Mouse (Mus musculus) G1E (cell line): Measurements from ENCODE around the gene March1.

Source experiments
- CTCF ChIP-seq: IDR thresholded peaks from 2 replicates; pipeline ENCODE4 v1.5.1; 2012; ENCODE audit warnings: low read depth, low read length, inconsistent platforms, mixed read lengths
- POLR2AphosphoS5 ChIP-seq: IDR thresholded peaks from 2 replicates; pipeline ENCODE4 v1.6.1; 2012; ENCODE audit warnings: low read depth, low read length, inconsistent platforms; ENCODE audit not compliant: insufficient replicate concordance

- TF ChIP-seq CTCF (no peak), POLR2AphosphoS5 (no peak)
These were observed 745.4 kb downstream of the March1 start for GRCm38 (mm10) chr8:66362882-66363801.
